Mouse (Mus musculus) limb, embryonic 15.5 days (tissue): ENCODE measurements around the gene Slc30a5. TPM values are rescaled to one million over a fixed set of nuclear protein-coding genes. Genes with fewer than 3 reads are reported as not detected.

Experiments used
- polyA plus RNA-seq: library from polyadenylated mRNA; unstranded; fragments of >200 nt; fragmentation: Nextera tagmentation; extraction: Ambion mirVana; gene quantifications from 2 replicates; pipeline ENCODE4 v1.2.1, GENCODE M21; 2015

Gene Slc30a5
- polyA plus RNA-seq, 1 experiment from 2014 or later: 64.1 TPM

Other genes starting within 250 kb of the Slc30a5 start
- 5.2 and 5.8 TPM in 2 replicates for gene Marveld2, start 216.5 kb downstream of the Slc30a5 start, polyA plus RNA-seq
- 230 and 234 TPM in 2 replicates for gene Ak6, start 182.4 kb downstream of the Slc30a5 start, polyA plus RNA-seq
- gene Rad17, start 182.4 kb downstream of the Slc30a5 start, polyA plus RNA-seq: 18.3 and 19.5 TPM in 2 replicates
- 10.8 and 14.9 TPM in 2 replicates for gene Taf9, start 181.8 kb downstream of the Slc30a5 start, polyA plus RNA-seq
- gene Ccdc125, start 163.7 kb downstream of the Slc30a5 start, polyA plus RNA-seq: 3.4 and 3.5 TPM in 2 replicates
- 91.4 and 91.7 TPM in 2 replicates for gene Cdk7, start 102.5 kb downstream of the Slc30a5 start, polyA plus RNA-seq
- gene Mrps36, start 88.8 kb downstream of the Slc30a5 start, polyA plus RNA-seq: 95.1 and 109 TPM in 2 replicates
- 24.9 and 29.9 TPM in 2 replicates for gene Cenph, start 57.5 kb downstream of the Slc30a5 start, polyA plus RNA-seq
- gene Ccnb1, start 46.9 kb downstream of the Slc30a5 start, polyA plus RNA-seq: 163 and 171 TPM in 2 replicates